Mouse (Mus musculus): ENCODE measurements around the gene Gcdh.

DNA sequence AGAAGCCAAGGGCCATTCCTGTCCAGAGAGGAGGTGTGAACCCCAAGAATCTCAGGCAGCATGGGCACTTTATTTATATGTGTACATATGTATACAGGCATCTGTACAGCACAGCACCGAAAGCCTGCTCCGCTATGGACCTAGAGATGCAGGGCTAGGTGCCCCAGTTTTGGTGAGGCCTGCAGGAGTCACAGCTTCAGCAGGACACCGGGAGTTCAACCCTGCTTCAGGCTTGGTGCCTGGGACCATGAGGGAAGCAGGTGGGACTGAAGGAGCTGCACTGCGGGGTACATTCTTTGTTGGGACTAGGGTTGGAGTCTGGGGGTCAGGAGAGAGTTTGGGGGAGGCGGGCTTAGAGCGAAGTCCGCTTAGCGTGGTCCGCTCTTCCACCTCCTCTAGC, 18.1 kb upstream of the Gcdh start:
- TF ChIP-seq CTCF (IDR thresholded peaks at IDR 0.05; ENCODE audit: insufficient read depth, low read length): no peak
- TF ChIP-seq POLR2A (IDR thresholded peaks at IDR 0.05; ENCODE audit: borderline replicate concordance, extremely low read depth, low read depth, low read length): no peak
